Mouse (Mus musculus) spleen, adult 18-20 months (tissue): ENCODE data around the gene 2810459M11Rik.

ENCODE experiments used
- DNase-seq, 2 experiments: peaks; one replicate each; pipeline ENCODE4 v3.0.0; 2022; ENCODE audit warnings: mixed read lengths in 2 of 2

2810459M11Rik gene

GRCm38 (mm10) chr1:86053198-86053921 is 7.7 kb downstream of the 2810459M11Rik start:
- no peak for DNase-seq

- no peak for DNase-seq
Observed at GRCm38 (mm10) chr1:86054943-86055342, 9.3 kb downstream of the 2810459M11Rik start.

DNA sequence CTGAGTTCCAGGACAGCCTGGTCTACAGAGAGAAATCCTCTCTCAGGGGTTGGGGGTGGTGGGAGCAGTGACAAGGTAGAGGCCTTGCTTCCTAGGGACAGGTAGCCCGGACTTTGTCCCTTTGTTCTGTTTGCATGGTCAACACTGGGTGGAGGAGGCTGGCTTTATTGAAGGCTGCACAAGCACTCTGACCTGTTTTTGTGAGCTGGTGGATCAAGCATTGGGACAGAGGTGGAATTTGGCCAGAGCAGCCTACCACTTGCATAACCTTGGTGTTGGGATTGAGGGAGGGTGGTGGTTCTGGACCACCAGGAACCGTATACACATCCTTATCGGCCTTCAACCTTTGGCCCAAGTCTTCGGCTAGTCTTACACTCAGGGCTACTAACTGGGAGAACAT is 10.6 kb downstream of the 2810459M11Rik start:
- DNase-seq = no peak

DNA sequence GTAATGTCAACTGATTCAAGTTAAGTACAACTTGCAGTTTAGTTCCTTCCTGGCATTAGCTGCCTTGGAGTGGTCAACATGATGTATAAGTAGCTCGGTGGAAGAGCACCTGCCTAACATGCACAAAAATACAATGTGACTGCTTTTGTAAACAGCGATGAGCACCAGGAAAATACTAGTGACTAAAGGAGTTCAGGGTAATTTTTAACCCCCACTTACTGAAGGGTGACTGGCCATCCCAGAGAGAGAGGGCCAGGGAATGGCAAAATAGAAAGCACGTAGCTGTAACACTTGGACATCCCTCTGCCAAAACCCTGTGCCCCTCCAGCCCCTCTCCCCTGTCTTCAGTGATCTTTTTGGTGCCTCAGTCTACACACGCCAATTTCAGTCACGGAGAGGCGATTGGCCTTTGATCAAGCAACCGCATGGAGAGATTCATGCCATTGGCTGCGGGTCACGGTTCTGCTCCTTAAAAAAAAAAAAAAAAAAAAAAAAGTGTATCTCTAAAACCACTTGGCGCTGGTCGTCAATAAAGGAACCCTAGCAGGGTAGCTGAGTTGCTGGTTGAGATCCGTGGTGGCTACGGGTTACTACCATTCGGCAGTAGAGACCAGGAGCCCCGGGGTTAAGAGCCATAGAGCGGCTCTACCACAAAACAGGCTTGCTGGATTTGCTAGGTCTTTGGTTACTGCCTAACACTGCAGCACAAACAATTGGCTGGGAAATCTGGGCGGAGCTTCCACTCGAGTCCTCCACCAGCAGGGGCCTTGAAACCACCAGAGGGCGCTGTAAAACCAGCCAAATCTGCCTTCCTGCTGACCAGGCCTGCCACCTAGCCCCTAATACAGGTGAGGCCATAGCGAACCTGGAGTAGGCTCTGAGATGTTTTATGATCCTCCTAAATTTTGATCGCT is 13.4 kb downstream of the 2810459M11Rik start:
- DNase-seq = peak; percentile 75 to 87

GRCm38 (mm10) chr1:86062523-86062922 is 16.9 kb downstream of the 2810459M11Rik start:
- DNase-seq = no peak

DNA sequence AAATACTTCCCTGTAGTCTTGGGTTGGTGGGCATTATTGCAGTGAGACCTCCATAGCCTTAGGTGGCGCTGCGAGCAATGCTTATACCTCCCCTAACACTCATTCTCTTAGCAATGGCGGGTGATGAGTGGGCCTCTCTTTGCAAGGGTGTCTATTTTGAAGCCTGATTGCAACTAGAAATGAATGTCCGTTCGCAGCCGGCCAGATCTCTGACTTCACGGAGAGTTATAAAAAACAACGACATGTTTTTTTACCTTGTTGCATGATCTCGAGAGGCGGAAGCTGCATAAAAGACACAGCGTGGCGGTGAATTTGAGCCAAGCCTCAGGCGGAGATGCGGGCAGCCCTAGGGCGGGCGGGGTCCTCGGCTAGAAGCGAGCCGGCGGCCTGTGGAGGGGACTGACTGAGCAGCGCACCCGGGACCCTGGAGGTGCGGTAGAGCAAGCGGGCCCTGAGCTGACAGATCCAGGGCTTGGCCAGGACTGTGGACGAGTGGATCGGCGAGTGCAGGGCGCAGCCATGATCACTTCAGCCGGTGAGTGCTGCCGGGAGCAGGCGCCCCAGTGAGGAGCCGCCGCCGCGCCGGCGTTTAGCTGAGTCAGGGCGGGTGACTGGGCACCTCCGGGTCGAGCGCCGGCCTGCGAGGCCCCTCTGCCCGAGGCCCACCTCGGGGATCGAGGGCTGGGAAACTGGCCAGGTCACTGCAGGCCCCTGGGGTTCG is 18.8 kb downstream of the 2810459M11Rik start, which contains the start of gene Psmd1:
Psmd1 (plus strand) TSS at position 117 of the 721 bp plus-strand sequence.
- DNase-seq = peak; percentile 78 to 88

GRCm38 (mm10) chr1:86076565-86076964 is 30.9 kb downstream of the 2810459M11Rik start:
- no peak for DNase-seq

DNA sequence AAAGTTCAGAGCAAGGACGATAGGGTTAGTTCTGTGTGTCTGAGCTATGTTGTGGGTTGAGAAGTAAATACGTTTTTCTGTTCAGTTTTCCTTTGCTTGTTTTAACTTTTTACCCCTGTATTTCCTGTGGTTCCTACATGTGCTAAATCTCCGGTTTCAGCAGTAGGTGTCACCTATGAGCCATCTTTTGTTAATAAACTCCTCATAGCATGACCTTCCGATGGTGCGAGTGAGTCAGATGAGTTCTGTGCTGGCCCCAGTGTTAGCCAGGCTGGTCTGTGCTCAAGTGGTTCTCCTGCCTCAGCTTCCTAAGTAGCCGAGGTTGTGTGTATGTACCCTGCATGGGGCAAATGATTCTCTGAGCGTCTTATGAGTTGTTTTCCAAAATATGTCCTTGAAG is 48.8 kb downstream of the 2810459M11Rik start:
- no peak for DNase-seq

GRCm38 (mm10) chr1:86105054-86105453 is 59.4 kb downstream of the 2810459M11Rik start:
- DNase-seq = no peak
